Mouse (Mus musculus) G1E (cell line): ENCODE data around the gene Lsm14b. TPM values are rescaled to one million over a fixed set of nuclear protein-coding genes. Genes with fewer than 3 reads are reported as not detected.

Experiments used
- ATAC-seq: 2 replicates; pipeline ENCODE4 v1.8.0; 2016; ENCODE audit warnings: mild to moderate bottlenecking; ENCODE audit not compliant: insufficient number of reproducible peaks, poor library complexity, low FRiP score, severe bottlenecking; ENCODE audit errors: extremely low read depth
- DNase-seq: peaks from one replicate; pipeline ENCODE4 v3.0.0; 2012; ENCODE audit warnings: low spot score
- H3K27me3 ChIP-seq: 2 replicates; pipeline ENCODE4 v1.6.1; 2012; ENCODE audit warnings: mild to moderate bottlenecking, low read length, inconsistent platforms; ENCODE audit not compliant: insufficient read depth
- H3K36me3 ChIP-seq: replicated peaks from 2 replicates; pipeline ENCODE3; 2012; ENCODE audit warnings: mild to moderate bottlenecking, inconsistent platforms
- H3K4me1 ChIP-seq: 2 replicates; pipeline ENCODE4 v1.6.1; 2012; ENCODE audit warnings: low read depth, low read length, inconsistent platforms, mixed read lengths; ENCODE audit not compliant: insufficient read depth
- H3K4me3 ChIP-seq: 2 replicates; pipeline ENCODE4 v1.5.1; 2012; ENCODE audit warnings: low read depth, mild to moderate bottlenecking, inconsistent platforms, low read length, moderate library complexity, mixed read lengths
- H3K9me3 ChIP-seq: replicated peaks from 2 replicates; pipeline ENCODE4 v1.6.1; 2012; ENCODE audit warnings: inconsistent platforms
- CTCF ChIP-seq: IDR thresholded peaks from 2 replicates; pipeline ENCODE4 v1.5.1; 2012; ENCODE audit warnings: low read depth, low read length, inconsistent platforms, mixed read lengths
- GATA1 ChIP-seq: IDR thresholded peaks from 2 replicates; pipeline ENCODE4 v1.6.1; 2012; ENCODE audit warnings: borderline replicate concordance, low read length, inconsistent platforms, mixed read lengths
- GATA2 ChIP-seq: IDR thresholded peaks from 2 replicates; pipeline ENCODE4 v1.6.1; 2012; ENCODE audit warnings: low read depth, low read length, inconsistent platforms, borderline replicate concordance
- POLR2AphosphoS5 ChIP-seq: IDR thresholded peaks from 2 replicates; pipeline ENCODE4 v1.6.1; 2012; ENCODE audit warnings: low read depth, low read length, inconsistent platforms; ENCODE audit not compliant: insufficient replicate concordance
- TAL1 ChIP-seq: conservative IDR thresholded peaks from 2 replicates; pipeline ENCODE4 v1.6.1; 2012; ENCODE audit warnings: low read depth, low read length, inconsistent platforms, mixed read lengths
- polyA plus RNA-seq: library from polyadenylated mRNA; stranded (reverse); fragments of >175 nt; gene quantifications from 2 replicates; pipeline ENCODE4 v1.2.3, GENCODE M21; 2012
- total RNA-seq, 2 experiments: library from RNA; stranded (forward) in 1 of 2; stranded (reverse) in 1 of 2; fragments of 200-1000 nt in 1 of 2; fragments of >200 nt in 1 of 2; fragmentation: Nextera tagmentation in 1 of 2; gene quantifications; 2 replicates each; pipeline ENCODE4 v1.2.3; 2014 to 2017

Gene Lsm14b
- total and polyA plus RNA-seq, 3 experiments: 27.5 to 44.4 (median 41.1) TPM

DNA sequence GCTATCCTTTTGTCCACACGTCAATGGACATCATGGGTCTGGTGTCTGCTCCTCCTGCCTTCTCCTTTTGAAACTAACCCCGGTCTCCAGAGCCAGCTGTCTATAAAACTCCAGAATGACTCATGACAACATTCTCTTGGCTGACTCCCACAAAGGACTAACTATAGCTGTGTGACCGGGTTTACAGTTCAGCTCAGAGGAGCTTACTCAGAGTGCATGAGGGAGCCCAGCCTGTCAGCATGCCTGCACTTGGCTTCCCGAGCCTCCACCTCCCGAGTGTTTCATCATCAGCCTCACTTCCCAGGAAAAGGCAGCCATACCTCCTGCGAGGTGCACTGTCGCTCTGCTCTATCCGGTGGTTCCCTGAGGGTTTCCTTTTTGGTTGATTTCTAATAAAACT lies 45.0 kb upstream of the Lsm14b start:
- ATAC-seq: no peak
- H3K4me3 ChIP-seq: no peak overlapping the region
- no peak for TF ChIP-seq GATA1
- TF ChIP-seq GATA2: no peak
- no peak for TF ChIP-seq CTCF
- no peak for TF ChIP-seq TAL1
- TF ChIP-seq POLR2AphosphoS5: no peak
- no peak for DNase-seq
- peaks cover 19% of the 10 kb centered on the region for H3K4me1 ChIP-seq
- peaks cover 28% of the 10 kb centered on the region for H3K27me3 ChIP-seq
- H3K9me3 ChIP-seq: no peaks in the 10 kb centered on the region
- peaks cover 21% of the 10 kb centered on the region for H3K36me3 ChIP-seq

DNA sequence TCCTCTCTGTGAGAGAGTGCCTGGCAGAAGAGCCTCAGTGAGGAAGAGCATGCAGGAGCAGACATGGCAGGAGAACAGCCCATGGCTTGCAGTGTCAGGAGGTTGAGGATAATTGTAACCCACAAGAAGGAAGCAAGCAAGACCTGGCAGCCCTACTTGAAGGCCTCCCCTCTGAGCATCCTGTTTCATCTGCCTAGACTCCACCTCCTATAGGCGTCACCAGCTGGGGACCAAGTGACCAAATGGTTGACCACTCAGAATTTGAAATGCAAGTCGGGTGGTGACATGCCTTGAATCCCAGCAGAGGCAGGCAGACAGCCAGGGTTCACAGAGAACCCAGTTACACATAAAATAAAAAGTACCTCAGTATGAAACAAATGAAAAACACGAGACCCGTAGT lies 44.2 kb upstream of the Lsm14b start:
- H3K4me3 ChIP-seq: no peak overlapping the region
- no peak for TF ChIP-seq GATA1
- no peak for TF ChIP-seq GATA2
- TF ChIP-seq TAL1: no peak
- TF ChIP-seq POLR2AphosphoS5: no peak
- TF ChIP-seq CTCF: no peak
- H3K4me1 ChIP-seq: peaks cover 14% of the 10 kb centered on the region
- H3K27me3 ChIP-seq: peaks cover 35% of the 10 kb centered on the region
- peaks cover 17% of the 10 kb centered on the region for H3K36me3 ChIP-seq
- no peaks in the 10 kb centered on the region for H3K9me3 ChIP-seq
- DNase-seq: no peak
- ATAC-seq: no peak

DNA sequence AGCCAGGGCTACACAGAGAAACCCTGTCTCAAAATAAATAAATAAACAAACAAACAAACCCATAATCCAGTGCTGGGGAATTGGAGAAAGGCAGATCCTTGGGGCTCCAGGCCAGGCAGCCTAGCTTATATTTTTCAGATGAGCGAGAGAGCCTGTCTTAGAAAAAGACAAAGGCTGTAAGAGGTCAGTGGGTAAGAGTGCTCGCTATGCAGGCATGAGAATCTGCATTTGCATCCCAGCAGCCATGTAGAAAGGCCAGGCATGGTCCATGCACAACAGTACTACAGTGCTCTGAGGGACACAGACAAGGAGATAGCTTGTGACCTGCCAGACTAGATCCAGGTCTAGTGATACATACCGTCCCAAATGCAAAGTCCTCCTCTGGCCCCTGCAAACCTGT lies 42.1 kb upstream of the Lsm14b start:
- no peak for DNase-seq
- no peak for ATAC-seq
- Histone ChIP-seq H3K36me3 (peaks cover 17% of the 10 kb centered on the region), H3K9me3 (no peaks in the 10 kb centered on the region), H3K27me3 (peaks cover 51% of the 10 kb centered on the region), H3K4me1 (peaks cover 8% of the 10 kb centered on the region), H3K4me3 (no peak overlapping the region)
- TF ChIP-seq GATA1 (no peak), CTCF (no peak), POLR2AphosphoS5 (no peak), TAL1 (no peak), GATA2 (no peak)

DNA sequence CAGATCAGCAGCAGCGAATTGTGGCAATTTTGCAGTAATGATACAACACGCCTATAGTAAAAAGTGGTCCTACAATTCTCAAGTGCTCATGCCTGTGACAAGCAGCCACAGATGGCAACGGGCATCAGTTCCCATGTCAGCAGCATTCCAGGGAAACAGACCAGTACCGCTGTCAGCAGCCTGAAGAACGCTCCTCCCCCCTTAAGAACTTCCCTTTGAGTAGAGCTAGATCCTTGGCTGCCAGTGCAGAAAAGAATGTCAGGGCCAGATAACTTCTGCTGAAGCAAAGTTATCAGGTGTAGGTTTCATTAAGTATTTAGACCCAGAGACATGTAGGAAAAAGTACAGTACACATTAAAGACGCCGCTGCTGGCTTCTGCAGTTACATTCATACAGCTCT lies 40.0 kb upstream of the Lsm14b start:
- no peak for TF ChIP-seq CTCF
- TF ChIP-seq POLR2AphosphoS5: no peak
- no peak for TF ChIP-seq TAL1
- no peak for TF ChIP-seq GATA2
- no peak for TF ChIP-seq GATA1
- Histone ChIP-seq H3K4me3 (no peak overlapping the region), H3K9me3 (no peaks in the 10 kb centered on the region), H3K4me1 (no peaks in the 10 kb centered on the region), H3K27me3 (peaks cover 57% of the 10 kb centered on the region), H3K36me3 (peaks cover 2% of the 10 kb centered on the region)
- ATAC-seq (no peak), DNase-seq (no peak)

DNA sequence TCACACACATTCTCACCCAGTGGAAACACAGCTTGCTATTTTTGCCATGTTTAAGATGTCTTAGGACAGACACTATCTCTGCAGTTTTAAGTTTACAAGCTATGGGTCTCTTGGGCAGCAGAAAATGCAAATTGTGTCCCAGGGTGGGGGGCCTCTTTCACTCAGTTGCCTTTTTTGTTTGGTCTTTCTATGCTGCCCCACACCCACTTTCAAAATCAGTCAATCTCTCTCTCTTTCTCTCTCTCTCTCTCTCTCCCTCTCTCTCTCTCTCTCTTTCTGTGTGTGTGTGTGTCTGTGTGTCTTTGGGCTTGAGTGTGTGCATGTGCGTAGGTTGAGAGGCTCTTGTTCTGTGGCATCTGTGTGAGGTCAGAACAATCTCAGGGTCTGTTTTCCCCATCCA lies 39.1 kb upstream of the Lsm14b start:
- no peaks in the 10 kb centered on the region for H3K9me3 ChIP-seq
- no peak for TF ChIP-seq CTCF
- TF ChIP-seq GATA1: no peak
- no peak for TF ChIP-seq GATA2
- no peak for TF ChIP-seq POLR2AphosphoS5
- TF ChIP-seq TAL1: no peak
- DNase-seq: no peak
- H3K27me3 ChIP-seq: peaks cover 62% of the 10 kb centered on the region
- no peak overlapping the region for H3K4me3 ChIP-seq
- ATAC-seq: no peak
- no peaks in the 10 kb centered on the region; the same call in 1 of the 2 replicates for H3K4me1 ChIP-seq
- no peaks in the 10 kb centered on the region for H3K36me3 ChIP-seq

DNA sequence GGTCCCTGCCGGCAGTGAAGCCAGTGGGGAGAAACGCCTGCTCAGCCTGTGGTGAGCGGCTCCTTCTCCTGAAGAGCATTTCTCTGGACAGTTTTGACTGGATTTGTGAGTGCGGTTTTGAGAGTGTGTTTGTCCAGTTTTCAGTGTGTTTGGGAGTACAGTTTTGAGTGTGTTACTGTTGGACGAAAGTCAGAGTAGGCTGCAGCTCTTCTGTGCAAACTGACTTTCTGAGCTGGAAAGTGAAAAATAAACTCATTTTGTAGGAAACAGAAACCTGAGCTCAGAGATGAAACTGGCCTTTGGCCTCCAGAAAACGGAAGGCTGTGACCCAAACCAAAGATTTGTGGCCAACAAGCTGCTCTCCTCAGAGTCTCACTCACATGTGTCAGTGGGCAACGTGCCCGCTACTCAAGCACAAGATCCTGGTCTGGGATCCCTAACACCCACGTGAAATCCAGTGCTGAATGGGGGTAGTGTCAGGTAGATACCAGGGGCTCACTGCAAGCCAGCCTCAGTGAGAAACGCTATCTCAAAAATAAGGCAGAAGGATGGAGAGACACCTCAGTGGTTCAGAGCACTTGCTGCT lies 38.3 kb upstream of the Lsm14b start:
- no peaks in the 10 kb centered on the region for H3K36me3 ChIP-seq
- no peaks in the 10 kb centered on the region; the same call in 1 of the 2 replicates for H3K4me1 ChIP-seq
- H3K4me3 ChIP-seq: no peak overlapping the region
- TF ChIP-seq CTCF: no peak
- no peak for TF ChIP-seq POLR2AphosphoS5
- TF ChIP-seq GATA1: no peak
- no peak for TF ChIP-seq TAL1
- TF ChIP-seq GATA2: no peak
- no peak for ATAC-seq
- H3K9me3 ChIP-seq: no peaks in the 10 kb centered on the region
- H3K27me3 ChIP-seq: peaks cover 60% of the 10 kb centered on the region
- DNase-seq: no peak
